Mouse (Mus musculus): ENCODE data around the gene E130114P18Rik.

- TF ChIP-seq CTCF (IDR thresholded peaks at IDR 0.05; ENCODE audit: control insufficient read depth, insufficient read depth, insufficient read length), result no peak
- TF ChIP-seq USF1 (IDR thresholded peaks at IDR 0.05; ENCODE audit: low read depth), result no peak
- no peak for TF ChIP-seq CEBPB (IDR thresholded peaks at IDR 0.05; ENCODE audit: low read depth)
These were observed 28.3 kb upstream of the E130114P18Rik start for GRCm38 (mm10) chr4:97805896-97806808.

All from C2C12 (cell line).